Mouse (Mus musculus) lung, postnatal 4 days (tissue): ENCODE results near the gene Ermap.

Source experiments
- DNase-seq, 2 experiments: peaks; one replicate each; pipeline ENCODE4 v3.0.0; 2021

Ermap gene

GRCm38 (mm10) chr4:119183525-119183924, 6.3 kb downstream of the Ermap start:
- no peak for DNase-seq

- peak in 1 of 2 experiments; percentile 29 for DNase-seq
These were observed 8.4 kb downstream of the Ermap start for GRCm38 (mm10) chr4:119181456-119181855.

GRCm38 (mm10) chr4:119180133-119180707, 9.6 kb downstream of the Ermap start:
- no peak for DNase-seq

GRCm38 (mm10) chr4:119178331-119178730, 11.5 kb downstream of the Ermap start:
- peak; percentile 35 to 36 for DNase-seq

GRCm38 (mm10) chr4:119177702-119178101, 12.1 kb downstream of the Ermap start:
- DNase-seq: peak in 1 of 2 experiments; percentile 42

- DNase-seq: peak; percentile 95 to 96
These were observed 15.9 kb downstream of the Ermap start, which contains the start of gene Zfp691 for GRCm38 (mm10) chr4:119173851-119174453. Gene Zfp691 (minus strand): TSS chr4:119174195.

GRCm38 (mm10) chr4:119172919-119173650, 16.7 kb downstream of the Ermap start:
- no peak for DNase-seq

GRCm38 (mm10) chr4:119167663-119168062, 22.1 kb downstream of the Ermap start:
- DNase-seq: peak; percentile 70 to 86

- no peak for DNase-seq
These were observed 22.7 kb downstream of the Ermap start for GRCm38 (mm10) chr4:119167068-119167467.

GRCm38 (mm10) chr4:119165916-119166315, 23.9 kb downstream of the Ermap start:
- no peak for DNase-seq

GRCm38 (mm10) chr4:119162990-119163389, 26.8 kb downstream of the Ermap start:
- no peak for DNase-seq

GRCm38 (mm10) chr4:119161358-119161757, 28.5 kb downstream of the Ermap start:
- no peak for DNase-seq

- DNase-seq: peak; percentile 28 to 54
These were observed 31.9 kb downstream of the Ermap start for GRCm38 (mm10) chr4:119157891-119158290.

- DNase-seq: peak in 1 of 2 experiments; percentile 77
These were observed 32.6 kb downstream of the Ermap start for GRCm38 (mm10) chr4:119157186-119157585.

- DNase-seq: no peak
These were observed 41.1 kb downstream of the Ermap start for GRCm38 (mm10) chr4:119148741-119149140.

GRCm38 (mm10) chr4:119147347-119147746, 42.5 kb downstream of the Ermap start:
- no peak for DNase-seq

- DNase-seq: no peak
These were observed 43.0 kb downstream of the Ermap start for GRCm38 (mm10) chr4:119146816-119147215.

GRCm38 (mm10) chr4:119142230-119142871, 47.5 kb downstream of the Ermap start:
- DNase-seq: peak; percentile 67 to 81

- DNase-seq: no peak
These were observed 48.6 kb downstream of the Ermap start for GRCm38 (mm10) chr4:119141191-119141590.

GRCm38 (mm10) chr4:119140126-119140525, 49.7 kb downstream of the Ermap start:
- DNase-seq: peak in 1 of 2 experiments; percentile 63

GRCm38 (mm10) chr4:119138776-119139175, 51.0 kb downstream of the Ermap start:
- DNase-seq: no peak

GRCm38 (mm10) chr4:119138171-119138570, 51.6 kb downstream of the Ermap start:
- DNase-seq: peak; percentile 83 to 90

- DNase-seq: no peak
These were observed 52.5 kb downstream of the Ermap start for GRCm38 (mm10) chr4:119137313-119137712.
